Mouse (Mus musculus): Measurements from ENCODE around the gene Ngp. TPM values are rescaled to one million over a fixed set of nuclear protein-coding genes. Genes with fewer than 3 reads are reported as not detected.

Gene Ngp
- total and polyA plus RNA-seq, 2 experiments, result 0.37 TPM; not detected in 1

DNA sequence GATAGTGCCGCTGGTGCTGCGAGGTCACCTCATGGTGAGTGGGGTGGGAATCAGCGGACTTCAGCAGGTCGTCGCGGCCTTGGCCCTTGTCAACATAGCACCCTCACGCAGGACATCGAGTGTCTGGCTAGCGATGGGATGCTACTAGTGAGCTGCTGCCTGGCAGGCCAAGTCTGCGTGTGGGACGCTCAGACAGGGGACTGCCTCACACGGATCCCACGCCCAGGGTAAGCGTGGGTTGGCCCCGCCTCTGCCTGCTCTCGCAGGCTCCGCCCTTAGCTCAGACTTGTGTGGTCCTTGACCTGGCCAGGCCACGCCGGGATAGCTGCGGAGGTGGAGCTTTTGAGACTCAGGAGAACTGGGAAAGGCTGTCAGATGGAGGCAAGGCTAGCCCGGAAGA is 38.9 kb upstream of the Ngp start:
- TF ChIP-seq CTCF (IDR thresholded peaks at IDR 0.05; ENCODE audit: low read depth, low read length) (no peak), POLR2A (IDR thresholded peaks at IDR 0.05; ENCODE audit: extremely low read depth, insufficient read depth, low read length) (no peak)
- Histone ChIP-seq H3K4me3 (ENCODE audit: insufficient read depth, low read depth, low read length) (no peak overlapping the region), H3K4me1 (ENCODE audit: control insufficient read depth, insufficient read depth, low read length) (no peaks in the 10 kb centered on the region), H3K27ac (replicated peaks; ENCODE audit: insufficient read depth, low read depth, low read length) (no peak overlapping the region), H3K9ac (ENCODE audit: low read depth, low read length) (no peak overlapping the region), H3K27me3 (ENCODE audit: control insufficient read depth, insufficient read depth, low read length) (no peaks in the 10 kb centered on the region), H3K79me2 (ENCODE audit: control insufficient read depth, insufficient read depth, low read length) (no peaks in the 10 kb centered on the region), H3K36me3 (ENCODE audit: control insufficient read depth, insufficient read depth, low read length) (peaks cover 30% of the 10 kb centered on the region)
- no peak for DNase-seq (ENCODE audit: extremely low read depth, low read depth, low spot score)
- 66% methylated on average over 21 of the region's 21 CpGs for WGBS

DNA sequence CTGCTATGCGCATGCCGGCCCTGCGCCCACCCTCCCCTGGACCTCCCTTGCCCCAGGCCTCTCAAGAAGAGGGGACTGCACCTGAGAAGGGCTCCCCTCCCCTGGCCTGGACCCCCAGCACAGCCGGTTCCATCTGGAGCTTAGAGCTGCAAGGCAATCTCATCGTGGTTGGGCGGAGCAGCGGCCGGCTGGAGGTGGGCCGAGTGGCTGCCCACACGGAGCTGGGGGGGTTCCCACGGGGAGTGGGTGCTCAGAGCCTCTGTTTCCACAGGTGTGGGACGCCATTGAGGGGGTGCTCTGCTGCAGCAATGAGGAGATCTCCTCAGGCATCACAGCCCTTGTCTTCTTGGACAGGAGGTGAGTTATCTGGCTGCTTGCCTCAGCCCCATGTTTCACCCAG is 38.3 kb upstream of the Ngp start:
- 88% methylated on average over 12 of the region's 12 CpGs for WGBS
- H3K4me1 ChIP-seq (ENCODE audit: control insufficient read depth, insufficient read depth, low read length), result no peaks in the 10 kb centered on the region
- H3K4me3 ChIP-seq (ENCODE audit: insufficient read depth, low read depth, low read length), result no peak overlapping the region
- H3K36me3 ChIP-seq (ENCODE audit: control insufficient read depth, insufficient read depth, low read length), result peaks cover 27% of the 10 kb centered on the region
- no peak overlapping the region for H3K27ac ChIP-seq (replicated peaks; ENCODE audit: insufficient read depth, low read depth, low read length)
- DNase-seq (ENCODE audit: extremely low read depth, low read depth, low spot score), result no peak
- no peak overlapping the region for H3K9ac ChIP-seq (ENCODE audit: low read depth, low read length)
- no peak for TF ChIP-seq CTCF (IDR thresholded peaks at IDR 0.05; ENCODE audit: low read depth, low read length)
- no peak for TF ChIP-seq POLR2A (IDR thresholded peaks at IDR 0.05; ENCODE audit: extremely low read depth, insufficient read depth, low read length)
- H3K79me2 ChIP-seq (ENCODE audit: control insufficient read depth, insufficient read depth, low read length), result no peaks in the 10 kb centered on the region
- H3K27me3 ChIP-seq (ENCODE audit: control insufficient read depth, insufficient read depth, low read length), result no peaks in the 10 kb centered on the region

DNA sequence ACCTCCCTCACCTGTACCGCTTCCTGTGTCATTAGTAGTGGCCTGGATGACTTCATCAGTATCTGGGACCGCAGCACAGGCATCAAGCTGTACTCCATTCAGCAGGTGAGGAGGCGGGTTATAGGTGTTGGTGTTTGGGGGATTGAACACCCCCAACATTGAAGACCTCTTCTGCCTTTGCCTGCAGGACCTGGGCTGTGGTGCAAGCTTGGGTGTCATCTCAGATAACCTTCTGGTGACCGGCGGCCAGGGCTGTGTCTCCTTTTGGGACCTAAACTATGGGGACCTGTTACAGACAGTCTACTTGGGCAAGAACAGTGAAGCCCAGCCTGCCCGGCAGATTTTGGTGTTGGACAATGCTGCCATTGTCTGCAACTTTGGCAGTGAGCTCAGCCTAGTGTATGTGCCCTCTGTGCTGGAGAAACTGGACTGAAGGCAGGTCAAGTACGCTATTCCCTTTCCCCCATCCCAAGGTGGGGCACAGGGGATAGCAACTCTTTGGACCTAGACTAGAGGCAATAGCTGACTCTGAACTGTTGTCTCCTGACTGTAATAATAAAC is 35.1 kb upstream of the Ngp start:
- H3K27ac ChIP-seq (replicated peaks; ENCODE audit: insufficient read depth, low read depth, low read length), result no peak overlapping the region
- no peak for TF ChIP-seq CTCF (IDR thresholded peaks at IDR 0.05; ENCODE audit: low read depth, low read length)
- no peak for TF ChIP-seq POLR2A (IDR thresholded peaks at IDR 0.05; ENCODE audit: extremely low read depth, insufficient read depth, low read length)
- no peak for DNase-seq (ENCODE audit: extremely low read depth, low read depth, low spot score)
- no peaks in the 10 kb centered on the region for H3K4me1 ChIP-seq (ENCODE audit: control insufficient read depth, insufficient read depth, low read length)
- H3K27me3 ChIP-seq (ENCODE audit: control insufficient read depth, insufficient read depth, low read length), result no peaks in the 10 kb centered on the region
- 88% methylated on average over 7 of the region's 7 CpGs for WGBS
- H3K36me3 ChIP-seq (ENCODE audit: control insufficient read depth, insufficient read depth, low read length), result peaks cover 19% of the 10 kb centered on the region; the same call in 1 of the 2 replicates
- H3K79me2 ChIP-seq (ENCODE audit: control insufficient read depth, insufficient read depth, low read length), result no peaks in the 10 kb centered on the region
- no peak overlapping the region for H3K4me3 ChIP-seq (ENCODE audit: insufficient read depth, low read depth, low read length)
- H3K9ac ChIP-seq (ENCODE audit: low read depth, low read length), result no peak overlapping the region

DNA sequence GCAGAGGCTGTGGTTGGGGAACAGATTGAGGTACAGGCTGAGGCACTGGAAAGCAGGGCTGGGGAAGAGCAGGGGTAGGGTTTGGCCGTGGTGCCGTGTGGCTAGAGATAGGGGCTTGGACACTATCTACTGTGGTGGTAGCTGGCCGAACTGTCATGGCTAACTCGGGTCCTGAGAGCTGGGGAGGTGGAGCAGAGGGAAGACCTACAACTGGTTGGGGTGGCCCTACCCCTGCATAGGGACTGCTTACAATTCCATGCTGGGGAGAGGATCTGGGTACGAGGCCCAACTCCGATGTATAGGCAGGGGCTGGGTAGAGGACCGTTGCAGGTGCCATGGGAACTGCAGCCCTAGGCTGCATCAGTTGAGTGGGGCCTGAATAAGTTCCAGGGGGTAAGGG is 31.5 kb upstream of the Ngp start:
- DNase-seq (ENCODE audit: extremely low read depth, low read depth, low spot score), result no peak
- TF ChIP-seq CTCF (IDR thresholded peaks at IDR 0.05; ENCODE audit: low read depth, low read length), result no peak
- TF ChIP-seq POLR2A (IDR thresholded peaks at IDR 0.05; ENCODE audit: extremely low read depth, insufficient read depth, low read length), result no peak
- 96% methylated on average over 7 of the region's 7 CpGs for WGBS
- no peak overlapping the region for H3K27ac ChIP-seq (replicated peaks; ENCODE audit: insufficient read depth, low read depth, low read length)
- no peak overlapping the region for H3K9ac ChIP-seq (ENCODE audit: low read depth, low read length)
- no peaks in the 10 kb centered on the region for H3K27me3 ChIP-seq (ENCODE audit: control insufficient read depth, insufficient read depth, low read length)
- peaks cover 18% of the 10 kb centered on the region; the same call in 1 of the 2 replicates for H3K36me3 ChIP-seq (ENCODE audit: control insufficient read depth, insufficient read depth, low read length)
- H3K4me3 ChIP-seq (ENCODE audit: insufficient read depth, low read depth, low read length), result no peak overlapping the region
- no peaks in the 10 kb centered on the region for H3K79me2 ChIP-seq (ENCODE audit: control insufficient read depth, insufficient read depth, low read length)
- no peaks in the 10 kb centered on the region for H3K4me1 ChIP-seq (ENCODE audit: control insufficient read depth, insufficient read depth, low read length)

DNA sequence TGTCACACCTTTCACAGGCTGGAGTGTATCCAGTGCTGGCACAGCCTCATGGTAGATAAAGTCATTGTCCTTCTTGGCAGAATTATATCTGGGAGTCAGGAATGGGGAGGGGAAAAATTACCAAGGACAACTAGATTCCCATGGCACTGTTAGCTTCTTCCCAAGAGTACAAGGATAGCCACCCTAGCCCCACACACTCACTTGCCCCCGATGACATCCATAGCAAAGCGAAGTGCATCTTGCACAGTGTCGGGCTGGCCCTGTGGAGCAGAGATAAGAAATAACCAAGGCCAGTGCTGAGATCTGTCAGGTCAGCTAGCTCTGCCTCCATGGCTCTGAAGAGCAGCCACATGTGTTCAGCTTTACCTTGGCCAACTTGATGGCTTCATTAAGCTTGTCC is 28.7 kb upstream of the Ngp start:
- TF ChIP-seq CTCF (IDR thresholded peaks at IDR 0.05; ENCODE audit: low read depth, low read length) (no peak), POLR2A (IDR thresholded peaks at IDR 0.05; ENCODE audit: extremely low read depth, insufficient read depth, low read length) (no peak)
- Histone ChIP-seq H3K27me3 (ENCODE audit: control insufficient read depth, insufficient read depth, low read length) (no peaks in the 10 kb centered on the region), H3K36me3 (ENCODE audit: control insufficient read depth, insufficient read depth, low read length) (peaks cover 6% of the 10 kb centered on the region; the same call in 1 of the 2 replicates), H3K9ac (ENCODE audit: low read depth, low read length) (no peak overlapping the region), H3K4me1 (ENCODE audit: control insufficient read depth, insufficient read depth, low read length) (no peaks in the 10 kb centered on the region), H3K4me3 (ENCODE audit: insufficient read depth, low read depth, low read length) (no peak overlapping the region), H3K27ac (replicated peaks; ENCODE audit: insufficient read depth, low read depth, low read length) (no peak overlapping the region), H3K79me2 (ENCODE audit: control insufficient read depth, insufficient read depth, low read length) (no peaks in the 10 kb centered on the region)
- DNase-seq (ENCODE audit: extremely low read depth, low read depth, low spot score), result no peak
- WGBS, result 84% methylated on average over 3 of the region's 3 CpGs

DNA sequence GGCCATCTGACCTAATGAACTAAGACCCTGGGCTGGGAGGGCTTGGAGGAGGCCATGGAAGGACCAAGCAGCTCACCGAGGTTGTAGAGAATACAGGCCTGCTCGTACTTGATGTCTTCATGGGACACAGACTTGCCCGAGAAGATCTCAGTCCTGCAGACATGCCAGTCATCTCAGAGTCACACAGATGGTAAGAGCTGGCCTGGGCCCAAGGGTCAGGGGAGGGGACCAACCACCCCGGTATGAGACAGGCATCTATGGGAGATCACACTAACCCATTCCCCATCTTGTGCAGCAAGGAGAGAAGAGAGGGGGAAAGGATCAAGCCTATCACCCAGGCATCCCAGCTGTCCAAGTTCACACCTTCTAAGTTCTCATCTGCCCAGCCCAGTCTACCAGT is 26.3 kb upstream of the Ngp start:
- 87% methylated on average over 4 of the region's 4 CpGs for WGBS
- Histone ChIP-seq H3K9ac (ENCODE audit: low read depth, low read length) (no peak overlapping the region), H3K4me3 (ENCODE audit: insufficient read depth, low read depth, low read length) (no peak overlapping the region), H3K27ac (replicated peaks; ENCODE audit: insufficient read depth, low read depth, low read length) (no peak overlapping the region), H3K79me2 (ENCODE audit: control insufficient read depth, insufficient read depth, low read length) (no peaks in the 10 kb centered on the region), H3K27me3 (ENCODE audit: control insufficient read depth, insufficient read depth, low read length) (no peaks in the 10 kb centered on the region), H3K4me1 (ENCODE audit: control insufficient read depth, insufficient read depth, low read length) (no peaks in the 10 kb centered on the region), H3K36me3 (ENCODE audit: control insufficient read depth, insufficient read depth, low read length) (peaks cover 6% of the 10 kb centered on the region; the same call in 1 of the 2 replicates)
- TF ChIP-seq CTCF (IDR thresholded peaks at IDR 0.05; ENCODE audit: low read depth, low read length), result no peak
- TF ChIP-seq POLR2A (IDR thresholded peaks at IDR 0.05; ENCODE audit: extremely low read depth, insufficient read depth, low read length), result no peak
- no peak for DNase-seq (ENCODE audit: extremely low read depth, low read depth, low spot score)
